Mouse (Mus musculus) left cerebral cortex, postnatal 25 days (tissue): ENCODE measurements around the gene Icam5. TPM values are rescaled to one million over a fixed set of nuclear protein-coding genes. Genes with fewer than 3 reads are reported as not detected.
A peak's percentile ranks its signal among the peaks of the same experiment; 100 is the strongest.
"Not testable (repeated sequence)": the region's sequence is repeated elsewhere in the genome, so short reads cannot be mapped to it uniquely, and the experiment has no call there.

Experiments
- DNase-seq, 2 experiments: peaks; one replicate each; pipeline ENCODE4 v3.0.0; 2022; ENCODE audit warnings: low spot score in 2 of 2, mixed read lengths in 1 of 2
- intact Hi-C: fragments of 180-260 bp; cut with DNase I; formaldehyde crosslinking; loops from one replicate; pipeline ENCODE4 v1.15.1; 2025
- total RNA-seq, 2 experiments: library from RNA; stranded (reverse); gene quantifications; 2 replicates each; pipeline ENCODE4 v1.2.3; 2021

Gene Icam5
- 100 to 1,000 TPM; 236 to 267 TPM for total RNA-seq

DNA sequence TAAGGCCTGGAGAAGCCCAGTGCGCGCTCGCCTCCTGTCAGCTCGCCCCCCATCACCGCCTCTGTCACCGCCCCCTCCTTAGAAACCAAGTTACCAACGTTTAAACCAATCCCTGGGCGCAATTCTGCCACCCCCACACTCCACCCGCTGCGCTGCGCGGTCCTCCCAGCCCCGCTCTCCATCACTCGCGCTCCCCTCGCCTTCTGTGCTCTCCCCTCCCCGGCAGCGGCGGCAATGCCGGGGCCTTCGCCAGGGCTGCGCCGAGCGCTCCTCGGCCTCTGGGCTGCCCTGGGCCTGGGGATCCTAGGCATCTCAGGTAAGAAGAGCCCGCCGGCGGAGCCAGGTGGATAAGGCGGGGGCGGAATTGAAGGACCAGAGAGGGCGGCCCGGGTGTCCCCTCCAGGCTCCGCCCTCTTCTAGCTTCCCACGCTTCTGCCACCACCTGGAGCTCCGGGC lies at the start of gene Icam5:
Gene Icam5, plus strand, starts transcription at position 178 of the 456 bp plus-strand sequence.
- intact Hi-C loops: loop anchor here (1.0 to 2.0 kb wide), 5 partner anchors 9 to 99 kb away; partner anchors contain the start of genes Gm38431 and Tyk2
- DNase-seq: peak; percentile 84 to 95

DNA sequence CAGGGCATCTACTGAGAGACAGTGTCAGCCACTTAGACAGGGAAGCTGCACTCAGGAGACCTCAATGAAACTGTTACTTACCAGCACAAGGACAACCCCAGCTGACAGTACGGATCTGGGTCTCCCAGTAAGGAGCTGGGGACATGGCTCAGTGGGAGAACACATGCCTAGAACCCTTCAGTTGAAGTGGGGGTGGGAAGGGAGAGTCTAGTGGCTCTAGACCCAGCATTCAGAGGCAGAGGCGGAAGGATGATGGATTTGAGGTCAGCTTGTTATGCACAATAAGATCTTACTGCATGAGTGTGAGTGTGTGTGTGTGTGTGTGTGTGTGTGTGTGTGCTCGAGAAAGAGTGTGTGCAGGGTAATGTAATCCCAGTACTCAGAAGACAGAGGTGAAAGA lies 49.7 kb upstream of the Icam5 start:
- no peak for DNase-seq
- intact Hi-C loops: no loop called here

- DNase-seq: no peak
- intact Hi-C loops: no loop called here
Observed at GRCm38 (mm10) chr9:20983169-20983568, 48.7 kb upstream of the Icam5 start.

DNA sequence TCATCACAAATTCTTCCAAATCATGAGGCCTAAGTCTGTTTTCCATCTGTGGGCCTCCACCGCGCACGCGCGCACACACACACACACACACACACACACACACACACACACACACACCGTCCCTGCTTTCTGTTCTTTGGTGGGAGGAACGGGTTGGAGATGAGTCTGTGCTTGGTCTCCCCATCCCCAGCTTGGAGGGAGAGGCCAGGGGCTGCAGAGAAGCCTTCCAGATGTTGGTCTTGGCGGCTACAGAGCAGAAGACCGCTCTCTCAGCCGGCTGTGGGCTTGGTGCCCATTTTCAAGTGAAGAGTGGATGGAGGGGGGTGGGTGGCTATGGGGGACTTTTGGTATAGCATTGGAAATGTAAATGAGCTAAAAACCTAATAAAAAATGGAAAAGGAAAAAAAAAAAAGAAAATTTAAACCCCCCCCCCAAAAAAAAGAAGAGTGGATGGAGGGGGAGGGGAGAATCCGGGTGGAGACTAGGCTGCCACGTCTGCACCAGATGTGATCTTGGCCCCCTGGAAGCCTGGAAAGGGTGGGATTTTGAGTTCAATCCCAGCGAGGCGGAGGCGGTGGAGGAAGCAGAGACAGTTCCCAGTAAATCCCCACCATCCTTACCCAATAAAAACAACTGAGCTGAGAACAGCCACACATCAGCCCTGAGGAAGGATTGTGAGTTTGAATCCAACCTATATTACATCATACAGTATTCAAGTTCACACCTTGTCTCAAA lies 44.8 kb upstream of the Icam5 start:
- DNase-seq: no peak
- intact Hi-C loops: no loop called here

- intact Hi-C loops: no loop called here
- no peak for DNase-seq
Observed at GRCm38 (mm10) chr9:20987953-20988352, 43.9 kb upstream of the Icam5 start.

GRCm38 (mm10) chr9:20990861-20991260 lies 41.0 kb upstream of the Icam5 start:
- no peak for DNase-seq
- intact Hi-C loops: loop anchor here (10.0 kb wide), 1 partner anchor 256 kb away; no protein-coding TSS in a partner anchor

DNA sequence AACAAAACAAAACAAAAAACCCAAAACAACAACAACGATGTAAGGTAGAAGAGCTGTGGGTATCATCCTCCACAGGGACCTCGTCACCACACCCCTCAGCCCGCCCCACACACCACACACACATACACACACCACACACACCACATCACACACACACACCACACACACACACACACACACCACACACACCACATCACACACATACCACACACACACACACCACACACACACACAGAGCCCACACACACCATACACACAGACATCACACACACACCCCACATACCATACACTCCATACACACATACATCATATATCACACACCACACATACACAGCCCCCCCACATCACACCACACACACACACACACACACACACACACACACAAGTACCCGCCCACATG lies 40.3 kb upstream of the Icam5 start:
- DNase-seq: no peak
- intact Hi-C loops: loop anchor here (10.0 kb wide), 1 partner anchor 257 kb away; no protein-coding TSS in a partner anchor

DNA sequence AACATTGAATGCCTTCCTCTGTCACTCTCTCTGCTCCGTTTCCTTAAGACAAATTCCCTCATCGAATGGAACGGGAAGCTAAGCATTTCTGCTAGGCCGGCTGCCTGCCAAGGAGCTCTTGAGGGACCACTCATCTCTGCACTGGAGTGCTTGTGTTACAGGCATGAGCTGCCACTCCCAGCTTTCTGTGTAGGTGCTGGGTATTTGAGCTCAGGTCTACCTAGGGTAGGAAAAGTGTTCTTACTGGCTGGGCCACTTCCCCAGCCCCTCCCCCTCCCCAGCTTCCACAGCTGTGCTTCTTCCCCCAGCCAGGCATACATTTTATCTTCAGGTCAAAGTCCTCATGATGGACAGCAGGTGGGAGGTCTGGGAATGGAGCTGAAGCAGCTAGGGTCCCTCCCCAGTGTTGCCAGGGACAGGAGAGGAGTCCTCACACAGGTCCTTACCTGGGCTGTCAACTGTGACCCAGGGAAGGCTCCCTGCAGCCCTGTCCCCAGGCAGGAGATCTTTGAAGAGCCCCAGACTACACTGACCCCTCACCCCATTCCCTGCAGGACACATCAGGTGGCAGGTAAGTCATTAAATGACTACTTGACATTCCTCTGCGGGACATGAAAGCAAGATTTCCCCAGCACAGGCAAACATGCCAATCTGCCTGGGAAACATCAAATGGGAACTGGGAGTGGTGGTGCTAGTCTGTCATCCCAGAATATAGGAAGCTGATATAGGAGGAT lies 38.5 kb upstream of the Icam5 start:
- intact Hi-C loops: loop anchor here (10.0 kb wide), 1 partner anchor 259 kb away; no protein-coding TSS in a partner anchor
- no peak for DNase-seq

GRCm38 (mm10) chr9:20995069-20995468 lies 36.8 kb upstream of the Icam5 start:
- no peak for DNase-seq
- intact Hi-C loops: loop anchor here (10.0 kb wide), 1 partner anchor 260 kb away; no protein-coding TSS in a partner anchor

- intact Hi-C loops: loop anchor here (10.0 kb wide), 1 partner anchor 262 kb away; no protein-coding TSS in a partner anchor
Observed at GRCm38 (mm10) chr9:20997065-20997464, 34.8 kb upstream of the Icam5 start.

DNA sequence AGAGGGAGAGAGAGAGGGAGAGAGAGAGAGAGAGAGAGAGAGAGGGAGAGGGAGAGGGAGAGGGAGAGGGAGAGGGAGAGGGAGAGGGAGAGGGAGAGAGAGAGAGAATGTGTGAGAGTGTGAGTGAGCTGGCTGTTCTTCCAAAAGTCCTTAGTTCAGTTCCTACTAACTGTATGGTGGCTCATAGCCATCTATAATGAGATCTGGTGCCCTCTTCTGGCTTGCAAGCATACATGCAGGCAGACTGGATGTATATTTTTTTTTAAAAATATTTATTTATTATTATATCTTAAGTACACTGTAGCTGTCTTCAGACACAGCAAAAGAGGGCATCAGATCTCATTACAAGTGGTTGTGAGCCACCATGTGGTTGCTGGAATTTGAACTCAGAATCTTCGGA lies 33.5 kb upstream of the Icam5 start:
- DNase-seq: not testable (repeated sequence)
- intact Hi-C loops: loop anchor here (10.0 kb wide), 1 partner anchor 264 kb away; no protein-coding TSS in a partner anchor

More at GRCm38 (mm10) chr9:20997065-20997464, 34.8 kb upstream of the Icam5 start:
- no peak for DNase-seq

DNA sequence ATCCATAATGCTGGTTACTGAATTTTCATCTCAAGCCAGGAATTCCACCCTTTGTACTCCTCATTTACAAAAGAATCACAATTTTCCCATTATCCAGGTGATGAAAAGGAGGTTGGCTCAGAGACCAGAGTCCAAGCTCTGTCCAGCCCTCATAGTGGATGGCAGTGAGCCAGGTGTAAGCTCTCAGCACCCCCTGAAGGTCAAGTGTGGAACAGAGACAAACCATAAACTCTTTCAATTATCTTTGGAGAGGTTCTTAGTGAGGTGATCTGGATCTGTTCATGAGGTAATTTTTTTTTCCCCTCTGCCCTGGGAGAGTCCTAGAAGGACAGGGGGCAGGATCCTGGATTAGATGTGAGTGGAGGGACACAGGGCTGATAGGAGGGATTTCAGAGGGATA lies 31.1 kb upstream of the Icam5 start:
- intact Hi-C loops: no loop called here
- DNase-seq: no peak

DNA sequence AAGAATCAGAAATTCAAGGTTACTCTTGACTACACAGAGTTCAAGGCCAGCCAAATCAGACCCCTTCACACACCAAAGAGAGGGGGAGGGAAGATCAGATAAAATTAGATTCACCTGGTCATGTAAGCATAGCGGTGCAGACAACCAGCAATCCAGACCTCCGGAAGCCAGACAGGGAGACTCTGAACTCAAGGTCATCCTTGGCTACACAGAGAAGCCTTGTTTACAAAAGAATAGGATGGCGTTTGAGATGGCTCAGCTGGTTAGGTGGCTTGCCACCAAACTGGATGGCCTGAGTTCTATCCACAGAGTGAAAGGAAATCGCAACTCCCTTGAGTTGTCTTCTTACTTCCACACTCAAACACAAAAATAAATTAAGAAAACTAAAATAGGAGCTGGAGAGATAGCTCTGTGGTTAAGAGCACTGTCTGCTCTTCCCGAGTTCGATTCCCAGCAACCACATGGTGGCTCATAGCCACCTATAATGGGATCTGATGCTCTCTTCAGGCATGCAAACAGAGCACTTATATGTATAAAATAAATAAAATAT lies 30.1 kb upstream of the Icam5 start:
- intact Hi-C loops: loop anchor here (2.0 kb wide), 2 partner anchors 49 to 103 kb away; partner anchors contain the start of gene Eif3g
- no peak for DNase-seq

- intact Hi-C loops: loop anchor here (2.0 kb wide), 2 partner anchors 49 to 103 kb away; partner anchors contain the start of gene Eif3g
- DNase-seq: no peak
Observed at GRCm38 (mm10) chr9:21002270-21002626, 29.6 kb upstream of the Icam5 start.

DNA sequence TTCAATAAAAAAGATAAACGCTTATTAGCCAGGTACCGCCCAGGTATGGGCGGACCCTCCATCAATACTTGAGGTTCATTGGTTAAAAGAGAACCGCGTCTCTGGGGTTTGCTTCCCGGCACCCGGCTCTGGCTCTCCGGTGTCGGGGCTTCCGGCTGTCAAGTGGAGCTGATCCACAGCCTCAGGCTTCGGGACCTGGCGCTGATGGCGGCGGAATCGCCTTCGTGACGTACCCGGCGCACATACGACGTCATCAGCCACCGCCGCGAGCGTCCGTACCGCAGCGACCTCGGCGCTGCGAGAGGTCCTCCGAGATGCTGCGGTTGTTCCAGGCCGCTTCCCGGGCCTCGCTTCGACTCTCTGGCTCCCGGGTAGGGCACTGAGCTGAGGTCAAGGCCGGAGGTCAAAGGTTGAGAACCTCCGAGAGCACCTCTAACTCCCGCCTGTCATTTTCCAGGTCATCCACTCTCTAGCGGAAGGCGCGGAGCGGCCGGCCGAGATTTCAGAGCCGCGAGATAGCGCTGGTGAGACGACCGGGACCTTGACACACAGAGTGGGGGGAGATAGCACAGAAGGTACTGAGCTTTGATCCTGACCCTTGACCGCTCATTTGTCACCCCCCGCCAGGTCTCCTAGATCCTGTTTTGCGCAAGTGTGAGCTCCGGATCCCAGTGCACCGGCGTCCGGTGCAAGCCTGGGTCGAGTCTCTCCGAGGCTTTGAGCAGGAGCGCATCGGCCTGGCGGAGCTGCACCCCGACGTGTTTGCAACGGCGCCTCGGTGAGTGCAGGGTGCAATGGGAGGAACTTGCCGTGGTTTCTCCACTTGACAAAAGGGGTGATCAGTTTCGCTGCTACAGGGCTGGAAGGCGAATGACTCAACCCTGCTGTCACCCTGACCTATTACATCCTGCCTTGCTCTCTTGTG lies 29.0 kb upstream of the Icam5 start, which contains the start of gene Mrpl4:
Gene Mrpl4, plus strand, starts transcription at position 112 of the 925 bp plus-strand sequence.
- intact Hi-C loops: loop anchor here (1.0 to 2.0 kb wide), 3 partner anchors 23 to 104 kb away; partner anchors contain the start of gene Eif3g

GRCm38 (mm10) chr9:21007313-21007952 lies 24.4 kb upstream of the Icam5 start:
- intact Hi-C loops: no loop called here
- DNase-seq: no peak

More for the DNA sequence above, 29.0 kb upstream of the Icam5 start, which contains the start of gene Mrpl4:
- peak; percentile 90 to 94 for DNase-seq

DNA sequence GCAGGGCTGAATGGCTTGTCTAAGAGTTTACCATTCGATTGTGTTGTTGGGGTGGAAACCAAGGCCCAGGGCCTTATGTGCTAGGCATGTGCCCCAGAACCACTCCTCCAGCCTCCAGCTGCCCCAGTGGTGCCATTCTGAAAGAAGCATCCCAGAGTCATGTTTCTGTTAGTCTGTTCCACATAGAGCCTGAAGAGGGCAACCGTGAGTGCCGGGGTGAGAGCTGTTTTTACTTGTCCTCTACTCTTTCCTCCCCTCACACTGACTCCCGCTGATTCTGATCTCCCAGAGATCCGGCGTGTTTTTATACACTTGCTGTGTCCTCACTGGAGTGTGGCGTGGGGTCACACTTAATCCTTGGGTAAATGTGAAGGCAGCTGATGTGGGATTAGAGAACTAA lies 23.9 kb upstream of the Icam5 start:
- intact Hi-C loops: no loop called here
- DNase-seq: no peak

DNA sequence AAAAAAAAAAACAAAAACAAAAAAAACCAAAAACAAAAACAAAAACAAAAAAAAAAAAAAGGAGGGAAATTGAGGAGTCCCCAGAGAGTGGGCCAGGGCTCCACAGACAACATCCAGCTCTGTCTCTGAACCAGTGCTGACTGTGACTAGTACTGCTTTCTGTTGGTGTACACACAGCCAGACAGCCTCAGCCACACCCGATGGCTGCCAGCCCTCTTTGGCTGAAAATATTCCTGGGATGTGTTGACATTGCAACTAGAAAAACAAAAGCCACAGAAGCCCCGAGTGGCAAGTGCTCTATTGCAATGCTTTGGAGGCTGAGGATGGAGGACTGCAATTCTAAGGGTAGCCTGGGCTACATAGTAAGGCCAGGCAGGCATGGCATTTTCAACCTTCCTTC lies 21.5 kb upstream of the Icam5 start:
- no peak for DNase-seq
- intact Hi-C loops: loop anchor here (5.0 kb wide), 1 partner anchor 127 kb away; no protein-coding TSS in a partner anchor
